Mouse (Mus musculus): ENCODE data around the gene Lrrc4c. TPM values are rescaled to one million over a fixed set of nuclear protein-coding genes. Genes with fewer than 3 reads are reported as not detected.
A peak's percentile ranks its signal among the peaks of the same experiment; 100 is the strongest.

The Lrrc4c gene
- polyA plus RNA-seq, 1 experiment from 2014 or later, result 2.3 TPM

- H3K36me3 ChIP-seq (ENCODE audit: control insufficient read depth, insufficient read depth, low read length), result no peaks in the 10 kb centered on the region
- no peaks in the 10 kb centered on the region for H3K4me1 ChIP-seq (replicated peaks; ENCODE audit: control insufficient read depth, insufficient read depth)
- H3K4me2 ChIP-seq (replicated peaks; ENCODE audit: low read depth), result no peak overlapping the region
- 43% methylated on average over 6 of the region's 6 CpGs for WGBS
- H3K4me3 ChIP-seq (ENCODE audit: low read depth, low read length), result no peak overlapping the region
- no peaks in the 10 kb centered on the region for H3K9me3 ChIP-seq (ENCODE audit: control insufficient read depth, low read length)
- TF ChIP-seq CTCF (IDR thresholded peaks at IDR 0.05; ENCODE audit: low read depth) (no peak), EP300 (optimal IDR thresholded peaks at IDR 0.05) (no peak)
- H3K9ac ChIP-seq (ENCODE audit: low read length), result no peak overlapping the region
- H3K27me3 ChIP-seq (ENCODE audit: control insufficient read depth, insufficient read depth, low read length), result no peaks in the 10 kb centered on the region
- no peak for DNase-seq (ENCODE audit: low spot score)
- ATAC-seq (ENCODE audit: low FRiP score, low TSS enrichment), result no peak
- no peak overlapping the region for H3K27ac ChIP-seq (replicated peaks)
These were observed 300.8 kb downstream of the Lrrc4c start for GRCm38 (mm10) chr2:96618691-96619205.

- Histone ChIP-seq H3K9ac (ENCODE audit: low read length) (no peak overlapping the region), H3K4me1 (replicated peaks; ENCODE audit: control insufficient read depth, insufficient read depth) (no peaks in the 10 kb centered on the region), H3K4me2 (replicated peaks; ENCODE audit: low read depth) (no peak overlapping the region), H3K9me3 (ENCODE audit: control insufficient read depth, low read length) (no peaks in the 10 kb centered on the region), H3K27ac (replicated peaks) (no peak overlapping the region), H3K27me3 (ENCODE audit: control insufficient read depth, insufficient read depth, low read length) (no peaks in the 10 kb centered on the region), H3K36me3 (ENCODE audit: control insufficient read depth, insufficient read depth, low read length) (no peaks in the 10 kb centered on the region), H3K4me3 (ENCODE audit: low read depth, low read length) (no peak overlapping the region)
- DNase-seq (ENCODE audit: low spot score) (no peak), ATAC-seq (ENCODE audit: low FRiP score, low TSS enrichment) (no peak)
- 40% methylated on average over 4 of the region's 4 CpGs for WGBS
- TF ChIP-seq CTCF (IDR thresholded peaks at IDR 0.05; ENCODE audit: low read depth) (no peak), EP300 (optimal IDR thresholded peaks at IDR 0.05) (no peak)
These were observed 349.1 kb downstream of the Lrrc4c start for GRCm38 (mm10) chr2:96667113-96667512.

GRCm38 (mm10) chr2:96681806-96682205 is 363.8 kb downstream of the Lrrc4c start:
- no peaks in the 10 kb centered on the region for H3K4me1 ChIP-seq (replicated peaks; ENCODE audit: control insufficient read depth, insufficient read depth)
- no peaks in the 10 kb centered on the region for H3K27me3 ChIP-seq (ENCODE audit: control insufficient read depth, insufficient read depth, low read length)
- no peak overlapping the region for H3K27ac ChIP-seq (replicated peaks)
- WGBS, result 69% methylated on average over 4 of the region's 4 CpGs
- no peaks in the 10 kb centered on the region for H3K36me3 ChIP-seq (ENCODE audit: control insufficient read depth, insufficient read depth, low read length)
- H3K9me3 ChIP-seq (ENCODE audit: control insufficient read depth, low read length), result no peaks in the 10 kb centered on the region
- TF ChIP-seq EP300 (optimal IDR thresholded peaks at IDR 0.05) (no peak), CTCF (IDR thresholded peaks at IDR 0.05; ENCODE audit: low read depth) (no peak)
- no peak for ATAC-seq (ENCODE audit: low FRiP score, low TSS enrichment)
- no peak overlapping the region for H3K4me3 ChIP-seq (ENCODE audit: low read depth, low read length)
- H3K4me2 ChIP-seq (replicated peaks; ENCODE audit: low read depth), result no peak overlapping the region
- H3K9ac ChIP-seq (ENCODE audit: low read length), result no peak overlapping the region
- no peak for DNase-seq (ENCODE audit: low spot score)

GRCm38 (mm10) chr2:96685328-96685727 is 367.4 kb downstream of the Lrrc4c start:
- H3K27me3 ChIP-seq (ENCODE audit: control insufficient read depth, insufficient read depth, low read length), result no peaks in the 10 kb centered on the region
- H3K27ac ChIP-seq (replicated peaks), result no peak overlapping the region
- no peak overlapping the region for H3K9ac ChIP-seq (ENCODE audit: low read length)
- no peak for DNase-seq (ENCODE audit: low spot score)
- no peaks in the 10 kb centered on the region for H3K36me3 ChIP-seq (ENCODE audit: control insufficient read depth, insufficient read depth, low read length)
- WGBS, result 66% methylated on average over 1 of the region's 1 CpGs
- TF ChIP-seq CTCF (IDR thresholded peaks at IDR 0.05; ENCODE audit: low read depth), result no peak
- TF ChIP-seq EP300 (optimal IDR thresholded peaks at IDR 0.05), result no peak
- no peak overlapping the region for H3K4me2 ChIP-seq (replicated peaks; ENCODE audit: low read depth)
- no peak for ATAC-seq (ENCODE audit: low FRiP score, low TSS enrichment)
- no peaks in the 10 kb centered on the region for H3K4me1 ChIP-seq (replicated peaks; ENCODE audit: control insufficient read depth, insufficient read depth)
- H3K4me3 ChIP-seq (ENCODE audit: low read depth, low read length), result no peak overlapping the region
- no peaks in the 10 kb centered on the region for H3K9me3 ChIP-seq (ENCODE audit: control insufficient read depth, low read length)

- Histone ChIP-seq H3K4me3 (ENCODE audit: low read depth, low read length) (no peak overlapping the region), H3K4me2 (replicated peaks; ENCODE audit: low read depth) (no peak overlapping the region)
- no peak for DNase-seq (ENCODE audit: low spot score)
These were observed 387.0 kb downstream of the Lrrc4c start for GRCm38 (mm10) chr2:96705004-96705403.

GRCm38 (mm10) chr2:96707772-96708350 is 389.9 kb downstream of the Lrrc4c start:
- no peak overlapping the region for H3K9ac ChIP-seq (ENCODE audit: low read length)
- TF ChIP-seq CTCF (IDR thresholded peaks at IDR 0.05; ENCODE audit: low read depth) (peak; percentile 50), EP300 (optimal IDR thresholded peaks at IDR 0.05) (no peak)
- H3K4me2 ChIP-seq (replicated peaks; ENCODE audit: low read depth), result no peak overlapping the region
- no peak overlapping the region for H3K27ac ChIP-seq (replicated peaks)
- no peak overlapping the region for H3K4me3 ChIP-seq (ENCODE audit: low read depth, low read length)
- H3K36me3 ChIP-seq (ENCODE audit: control insufficient read depth, insufficient read depth, low read length), result no peaks in the 10 kb centered on the region
- no peaks in the 10 kb centered on the region for H3K27me3 ChIP-seq (ENCODE audit: control insufficient read depth, insufficient read depth, low read length)
- ATAC-seq (ENCODE audit: low FRiP score, low TSS enrichment) (no peak), DNase-seq (ENCODE audit: low spot score) (no peak)
- H3K4me1 ChIP-seq (replicated peaks; ENCODE audit: control insufficient read depth, insufficient read depth), result no peaks in the 10 kb centered on the region
- WGBS, result 58% methylated on average over 4 of the region's 4 CpGs
- no peaks in the 10 kb centered on the region for H3K9me3 ChIP-seq (ENCODE audit: control insufficient read depth, low read length)

More at GRCm38 (mm10) chr2:96705004-96705403, 387.0 kb downstream of the Lrrc4c start:
- no peak for ATAC-seq (ENCODE audit: low FRiP score, low TSS enrichment)
- Histone ChIP-seq H3K27ac (replicated peaks) (no peak overlapping the region), H3K27me3 (ENCODE audit: control insufficient read depth, insufficient read depth, low read length) (no peaks in the 10 kb centered on the region), H3K36me3 (ENCODE audit: control insufficient read depth, insufficient read depth, low read length) (no peaks in the 10 kb centered on the region), H3K9ac (ENCODE audit: low read length) (no peak overlapping the region), H3K9me3 (ENCODE audit: control insufficient read depth, low read length) (no peaks in the 10 kb centered on the region), H3K4me1 (replicated peaks; ENCODE audit: control insufficient read depth, insufficient read depth) (no peaks in the 10 kb centered on the region)
- TF ChIP-seq EP300 (optimal IDR thresholded peaks at IDR 0.05), result no peak
- no peak for TF ChIP-seq CTCF (IDR thresholded peaks at IDR 0.05; ENCODE audit: low read depth)
- WGBS, result 16% methylated on average over 3 of the region's 3 CpGs
